Mouse (Mus musculus) myocyte (in vitro differentiated cells): ENCODE results near the gene Lama4.

Experiments used
- CEBPB ChIP-seq: IDR thresholded peaks from 2 replicates; pipeline ENCODE4 v1.6.1; 2011; ENCODE audit warnings: mild to moderate bottlenecking, moderate library complexity; ENCODE audit not compliant: poor library complexity, insufficient read depth, severe bottlenecking
- MAX ChIP-seq: IDR thresholded peaks from one replicate; pipeline ENCODE4 v1.6.1; 2011; ENCODE audit warnings: low read depth, mild to moderate bottlenecking, control low read depth
- POLR2A ChIP-seq: IDR thresholded peaks from one replicate; pipeline ENCODE4 v1.6.1; 2011; ENCODE audit warnings: low read depth, mild to moderate bottlenecking, control low read depth, moderate library complexity; ENCODE audit not compliant: insufficient read length
- POLR2AphosphoS2 ChIP-seq: IDR thresholded peaks from one replicate; pipeline ENCODE4 v1.6.1; 2011; ENCODE audit warnings: low read depth, control low read depth; ENCODE audit not compliant: insufficient read length
- SRF ChIP-seq: IDR thresholded peaks from one replicate; pipeline ENCODE4 v1.6.1; 2011; ENCODE audit warnings: low read depth; ENCODE audit not compliant: control insufficient read depth, insufficient read length
- TCF12 ChIP-seq: IDR thresholded peaks from one replicate; pipeline ENCODE4 v1.6.1; 2011; ENCODE audit warnings: mild to moderate bottlenecking, control low read depth; ENCODE audit not compliant: poor library complexity, insufficient read depth, severe bottlenecking

DNA sequence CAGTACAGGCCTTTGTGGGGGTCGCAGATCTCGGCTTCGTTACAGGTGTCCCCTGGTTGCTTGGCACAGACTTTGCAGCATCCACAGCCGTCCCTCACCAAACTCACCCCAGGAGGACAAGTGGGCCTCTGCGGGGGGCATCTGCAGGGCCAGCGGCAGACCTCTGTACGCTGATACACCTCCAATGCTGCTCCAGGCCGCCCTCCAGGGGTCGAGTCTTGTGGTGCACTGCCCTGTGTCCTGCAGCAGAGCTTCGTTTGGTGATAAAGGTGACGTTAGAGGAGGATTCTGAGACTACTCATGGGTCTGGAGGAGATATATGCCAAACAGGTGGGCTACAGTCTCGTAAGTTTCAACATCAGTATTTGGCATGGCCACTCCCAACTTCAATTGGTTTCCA is 193.0 kb downstream of the Lama4 start:
- TF ChIP-seq CEBPB (no peak), POLR2A (no peak), SRF (no peak), TCF12 (no peak), MAX (no peak), POLR2AphosphoS2 (no peak)
